Comparison of ENCODE assay signal across 10 mouse cellular contexts in the genomic region with DNA sequence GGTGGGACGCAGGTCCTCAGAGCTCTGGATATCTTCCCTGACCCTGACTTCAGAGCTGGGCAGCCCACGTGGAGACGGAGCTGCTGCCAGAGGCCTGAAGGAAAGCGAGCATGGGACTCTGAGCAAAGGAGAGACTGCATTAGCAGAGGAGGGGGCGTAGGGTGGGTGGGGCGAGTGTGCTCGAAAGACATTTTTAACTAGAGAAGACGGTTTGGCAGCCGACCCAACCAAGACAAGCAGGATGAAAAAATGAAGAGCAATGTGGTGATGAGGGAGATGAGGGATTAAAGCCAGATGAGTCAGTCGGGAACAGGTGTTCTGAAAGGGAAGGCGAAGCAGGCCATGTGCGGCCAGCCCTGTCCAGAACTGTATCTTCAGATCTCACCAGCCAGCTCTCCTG.
DNase-seq lines count a peak whose midpoint lies in the region.
"Had no signal": no experiment of that assay in that cellular context is flagged by ENCODE, and none has a peak within 500 bp of the region (broad histone marks: within the 10 kb centered on the region; RNA-seq: fewer than 3 reads in every experiment).

No protein-coding gene starts in this region.

- intact Hi-C loops in gastrocnemius, postnatal 14 days (cut with DNase I; ENCODE audit: low total_unique reads), result no loop called here
- intact Hi-C loops in left cerebral cortex, postnatal 10 days (cut with DNase I), result loop anchor here (5.0 to 10.0 kb wide), 2 partner anchors 56 to 213 kb away; no protein-coding TSS in a partner anchor

- peak; percentile 29 for DNase-seq in gastrocnemius, postnatal 14 days
- no peak for DNase-seq in gastrocnemius, postnatal 10 days
- DNase-seq in frontal cortex, postnatal 14 days (ENCODE audit: low spot score in 2 of 2), result peak; percentile 60 to 61
- peak; percentile 69 to 75 for DNase-seq in left cerebral cortex, postnatal 10 days (ENCODE audit: extremely low spot score in 1 of 2, low spot score in 2 of 2)
- DNase-seq in right cerebral cortex, postnatal 4 days, result peak; percentile 50
- DNase-seq in thymus, postnatal 25 days, result no peak
- no peak for DNase-seq in adrenal gland, postnatal 14 days
- DNase-seq: adrenal gland, postnatal 36 days; liver, postnatal 0 days; thymus, postnatal 4 days had no signal

Comparison
In these comparisons a context has a peak if more than half of its experiments do, and no peak if none do; other contexts are left out.
1. DNase-seq: peak in gastrocnemius, postnatal 14 days (single experiment), frontal cortex, postnatal 14 days (2 of 2), left cerebral cortex, postnatal 10 days (2 of 2) and right cerebral cortex, postnatal 4 days (single experiment); none in gastrocnemius, postnatal 10 days (single experiment), thymus, postnatal 25 days (single experiment) and adrenal gland, postnatal 14 days (single experiment).